Mouse (Mus musculus): ENCODE measurements around the gene Tsc2.

Tsc2 gene

GRCm38 (mm10) chr17:24647493-24647892, 15.1 kb upstream of the Tsc2 start:
- no peak for DNase-seq (ENCODE audit: low spot score)

GRCm38 (mm10) chr17:24646381-24646780, 14.0 kb upstream of the Tsc2 start:
- no peak for DNase-seq (ENCODE audit: low spot score)

- no peak for DNase-seq (ENCODE audit: low spot score)
Measured at GRCm38 (mm10) chr17:24645916-24646315, 13.5 kb upstream of the Tsc2 start.

GRCm38 (mm10) chr17:24644875-24645721, 12.7 kb upstream of the Tsc2 start:
- DNase-seq (ENCODE audit: low spot score), result no peak

- no peak for DNase-seq (ENCODE audit: low spot score)
Measured at GRCm38 (mm10) chr17:24644030-24644715, 11.7 kb upstream of the Tsc2 start.

- DNase-seq (ENCODE audit: low spot score), result no peak
Measured at GRCm38 (mm10) chr17:24642791-24643343, 10.4 kb upstream of the Tsc2 start.

- DNase-seq (ENCODE audit: low spot score), result no peak
Measured at GRCm38 (mm10) chr17:24641944-24642343, 9.5 kb upstream of the Tsc2 start.

GRCm38 (mm10) chr17:24640581-24640980, 8.2 kb upstream of the Tsc2 start:
- DNase-seq (ENCODE audit: low spot score), result no peak

GRCm38 (mm10) chr17:24640119-24640518, 7.7 kb upstream of the Tsc2 start:
- DNase-seq (ENCODE audit: low spot score), result no peak

GRCm38 (mm10) chr17:24639571-24639988, 7.2 kb upstream of the Tsc2 start:
- DNase-seq (ENCODE audit: low spot score), result no peak

GRCm38 (mm10) chr17:24638840-24639239, 6.4 kb upstream of the Tsc2 start:
- no peak for DNase-seq (ENCODE audit: low spot score)

- no peak for DNase-seq (ENCODE audit: low spot score)
Measured at GRCm38 (mm10) chr17:24638214-24638613, 5.8 kb upstream of the Tsc2 start.

- DNase-seq (ENCODE audit: low spot score), result no peak
Measured at GRCm38 (mm10) chr17:24636781-24637481, 4.5 kb upstream of the Tsc2 start.

- no peak for DNase-seq (ENCODE audit: low spot score)
Measured at GRCm38 (mm10) chr17:24635694-24636093, 3.3 kb upstream of the Tsc2 start.

GRCm38 (mm10) chr17:24635024-24635423, 2.6 kb upstream of the Tsc2 start:
- DNase-seq (ENCODE audit: low spot score), result no peak

GRCm38 (mm10) chr17:24633831-24634230, 1.4 kb upstream of the Tsc2 start:
- no peak for DNase-seq (ENCODE audit: low spot score)

GRCm38 (mm10) chr17:24632813-24633449, 501 bp upstream of the Tsc2 start:
- DNase-seq (ENCODE audit: low spot score), result peak; percentile 64

GRCm38 (mm10) chr17:24630072-24630471, 2.4 kb downstream of the Tsc2 start:
- DNase-seq (ENCODE audit: low spot score), result no peak

GRCm38 (mm10) chr17:24628646-24629045, 3.8 kb downstream of the Tsc2 start:
- DNase-seq (ENCODE audit: low spot score), result peak; percentile 85

- DNase-seq (ENCODE audit: low spot score), result no peak
Measured at GRCm38 (mm10) chr17:24625472-24625871, 7.0 kb downstream of the Tsc2 start.

GRCm38 (mm10) chr17:24617561-24618194, 14.8 kb downstream of the Tsc2 start:
- peak; percentile 42 for DNase-seq (ENCODE audit: low spot score)

Data from MN1 (cell line).